Mouse (Mus musculus): ENCODE measurements around the gene Mark1.

The Mark1 gene

GRCm38 (mm10) chr1:184963121-184963693 lies 36.2 kb downstream of the Mark1 start:
- DNase-seq (ENCODE audit: low read depth, low spot score), result no peak

GRCm38 (mm10) chr1:184961853-184962252 lies 37.5 kb downstream of the Mark1 start:
- DNase-seq (ENCODE audit: low read depth, low spot score), result no peak

GRCm38 (mm10) chr1:184958818-184959217 lies 40.6 kb downstream of the Mark1 start:
- DNase-seq (ENCODE audit: low read depth, low spot score), result no peak

- DNase-seq (ENCODE audit: low read depth, low spot score), result no peak
Observed at GRCm38 (mm10) chr1:184958388-184958787, 41.0 kb downstream of the Mark1 start.

- DNase-seq (ENCODE audit: low read depth, low spot score), result no peak
Observed at GRCm38 (mm10) chr1:184951758-184952157, 47.6 kb downstream of the Mark1 start.

- DNase-seq (ENCODE audit: low read depth, low spot score), result no peak
Observed at GRCm38 (mm10) chr1:184951057-184951456, 48.3 kb downstream of the Mark1 start.

GRCm38 (mm10) chr1:184938106-184938505 lies 61.3 kb downstream of the Mark1 start:
- no peak for DNase-seq (ENCODE audit: low read depth, low spot score)

GRCm38 (mm10) chr1:184935980-184936379 lies 63.4 kb downstream of the Mark1 start:
- DNase-seq (ENCODE audit: low read depth, low spot score), result no peak

GRCm38 (mm10) chr1:184935490-184935889 lies 63.9 kb downstream of the Mark1 start:
- DNase-seq (ENCODE audit: low read depth, low spot score), result no peak

GRCm38 (mm10) chr1:184931097-184931496 lies 68.3 kb downstream of the Mark1 start:
- DNase-seq (ENCODE audit: low read depth, low spot score), result no peak

GRCm38 (mm10) chr1:184928382-184928781 lies 71.0 kb downstream of the Mark1 start:
- DNase-seq (ENCODE audit: low read depth, low spot score), result no peak

- DNase-seq (ENCODE audit: low read depth, low spot score), result no peak
Observed at GRCm38 (mm10) chr1:184927911-184928310, 71.5 kb downstream of the Mark1 start.

GRCm38 (mm10) chr1:184922824-184923223 lies 76.5 kb downstream of the Mark1 start:
- no peak for DNase-seq (ENCODE audit: low read depth, low spot score)

GRCm38 (mm10) chr1:184920057-184920456 lies 79.3 kb downstream of the Mark1 start:
- DNase-seq (ENCODE audit: low read depth, low spot score), result no peak

GRCm38 (mm10) chr1:184918227-184918888 lies 81.0 kb downstream of the Mark1 start:
- peak; percentile 40 for DNase-seq (ENCODE audit: low read depth, low spot score)

GRCm38 (mm10) chr1:184912336-184912735 lies 87.0 kb downstream of the Mark1 start:
- no peak for DNase-seq (ENCODE audit: low read depth, low spot score)

GRCm38 (mm10) chr1:184911861-184912260 lies 87.5 kb downstream of the Mark1 start:
- peak; percentile 63 for DNase-seq (ENCODE audit: low read depth, low spot score)

GRCm38 (mm10) chr1:184908558-184908957 lies 90.8 kb downstream of the Mark1 start:
- peak; percentile 30 for DNase-seq (ENCODE audit: low read depth, low spot score)

- DNase-seq (ENCODE audit: low read depth, low spot score), result no peak
Observed at GRCm38 (mm10) chr1:184905904-184906745, 93.2 kb downstream of the Mark1 start.

- DNase-seq (ENCODE audit: low read depth, low spot score), result no peak
Observed at GRCm38 (mm10) chr1:184905371-184905770, 94.0 kb downstream of the Mark1 start.

GRCm38 (mm10) chr1:184903697-184904096 lies 95.7 kb downstream of the Mark1 start:
- DNase-seq (ENCODE audit: low read depth, low spot score), result no peak

GRCm38 (mm10) chr1:184902886-184903285 lies 96.5 kb downstream of the Mark1 start:
- no peak for DNase-seq (ENCODE audit: low read depth, low spot score)

GRCm38 (mm10) chr1:184897350-184897749 lies 102.0 kb downstream of the Mark1 start:
- DNase-seq (ENCODE audit: low read depth, low spot score), result no peak
